Mouse (Mus musculus) small intestine, adult 2 months (tissue): ENCODE measurements around the gene Slc35e2.

Experiments
- CTCF ChIP-seq: fragments of 200-500 bp; IDR thresholded peaks from 2 replicates; pipeline ENCODE4 v1.5.1; 2012; ENCODE audit warnings: low read depth, mild to moderate bottlenecking, control low read depth, inconsistent platforms, low read length, moderate library complexity, mixed read lengths; ENCODE audit not compliant: insufficient replicate concordance, insufficient read length; ENCODE audit errors: extremely low read depth
- POLR2A ChIP-seq: fragments of 200-500 bp; IDR thresholded peaks from 2 replicates; pipeline ENCODE4 v1.6.1; 2012; ENCODE audit warnings: low read depth, mild to moderate bottlenecking, control low read depth, inconsistent platforms, low read length, moderate library complexity

GRCm38 (mm10) chr4:155630267-155630666 is 29.1 kb downstream of the Slc35e2 start:
- TF ChIP-seq CTCF (no peak), POLR2A (no peak)
